Mouse (Mus musculus) fibroblast of lung, adult 2 months (primary cell): Measurements from ENCODE around the gene Sgce.
"Not testable (repeated sequence)": the region's sequence is repeated elsewhere in the genome, so short reads cannot be mapped to it uniquely, and the experiment has no call there.

ENCODE experiments used
- DNase-seq: peaks from one replicate; pipeline ENCODE4 v3.0.0-alpha.2; 2011; ENCODE audit warnings: low read depth

The Sgce gene

GRCm38 (mm10) chr6:4722739-4723138 is 24.3 kb downstream of the Sgce start:
- DNase-seq = no peak

DNA sequence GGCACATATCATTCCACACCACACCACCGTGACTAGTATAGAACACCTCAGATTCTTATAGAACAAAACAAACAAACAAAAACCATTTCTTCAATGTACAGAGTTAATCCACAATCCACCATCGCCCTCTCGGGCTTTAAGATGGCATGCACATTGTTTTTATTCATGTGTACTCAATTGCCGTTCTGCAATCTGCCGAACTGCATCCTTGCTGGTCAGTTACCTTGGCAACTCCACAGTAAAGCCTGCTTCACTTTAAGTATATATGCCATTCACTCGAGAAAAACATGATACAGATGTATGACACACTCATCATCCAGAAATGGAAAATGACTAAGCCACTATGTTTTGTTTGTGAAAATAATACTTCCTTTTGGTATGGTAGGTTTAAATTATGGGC is 24.9 kb downstream of the Sgce start:
- no peak for DNase-seq

DNA sequence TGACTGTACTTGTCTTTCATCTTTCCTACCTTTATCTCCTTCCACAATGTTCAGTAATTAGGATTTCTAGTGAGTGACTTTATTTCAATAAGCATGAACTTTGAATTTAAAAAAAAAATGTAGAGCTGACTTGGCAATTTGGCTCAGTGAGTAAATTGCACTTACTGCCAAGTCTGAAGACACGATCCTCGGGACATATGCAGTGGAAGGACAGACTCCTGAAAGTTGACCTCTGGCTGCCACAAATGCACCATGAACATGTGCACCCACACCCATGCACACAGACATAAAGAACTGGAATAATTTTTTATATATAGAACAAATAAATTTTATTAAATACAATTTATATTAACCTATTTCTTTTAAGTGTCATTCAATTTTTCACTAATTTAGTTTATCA is 29.7 kb downstream of the Sgce start:
- DNase-seq = no peak

DNA sequence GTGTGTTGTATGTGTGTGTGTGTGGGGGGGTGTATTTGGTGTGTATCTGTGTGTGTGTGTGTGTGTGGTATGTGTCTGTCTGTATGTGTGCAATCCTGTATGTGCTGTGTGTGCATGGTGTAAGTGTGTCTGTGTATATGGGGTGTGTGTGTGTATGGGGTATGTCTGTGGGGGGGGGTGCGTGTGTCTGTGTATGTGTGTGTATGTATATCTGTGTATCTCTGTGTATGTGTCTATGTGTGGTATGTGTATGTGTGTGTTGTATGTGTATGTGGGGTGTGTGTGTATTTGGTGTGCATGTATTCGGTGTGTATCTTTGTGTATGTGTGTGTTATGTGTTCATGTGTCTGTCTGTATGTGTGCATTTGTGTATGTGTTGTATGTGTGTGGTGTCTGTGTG is 30.8 kb downstream of the Sgce start:
- DNase-seq = no peak

GRCm38 (mm10) chr6:4708971-4709370 is 38.0 kb downstream of the Sgce start:
- peak; percentile 36 for DNase-seq

- DNase-seq = no peak
Observed at GRCm38 (mm10) chr6:4706415-4706814, 40.6 kb downstream of the Sgce start.

- no peak for DNase-seq
Observed at GRCm38 (mm10) chr6:4703908-4704307, 43.1 kb downstream of the Sgce start.

DNA sequence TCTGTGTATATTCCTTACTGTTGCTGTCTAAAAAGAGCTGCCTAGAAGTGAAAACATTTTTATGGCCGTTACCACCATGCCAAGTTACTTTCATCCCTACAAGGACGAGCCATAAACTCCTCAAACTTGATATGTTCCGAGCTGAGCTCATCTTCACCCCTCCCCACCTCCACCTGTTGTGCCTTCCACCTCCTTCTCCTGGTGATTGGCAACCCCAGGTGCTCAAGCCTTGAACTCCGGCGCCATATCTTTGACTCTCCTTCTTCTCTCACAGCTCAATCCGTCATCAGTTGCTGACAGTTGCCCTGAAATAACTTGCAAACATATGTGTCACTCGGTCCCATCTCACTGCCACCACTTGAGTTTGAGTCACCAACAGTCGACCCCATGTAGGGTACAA is 45.4 kb downstream of the Sgce start:
- no peak for DNase-seq

DNA sequence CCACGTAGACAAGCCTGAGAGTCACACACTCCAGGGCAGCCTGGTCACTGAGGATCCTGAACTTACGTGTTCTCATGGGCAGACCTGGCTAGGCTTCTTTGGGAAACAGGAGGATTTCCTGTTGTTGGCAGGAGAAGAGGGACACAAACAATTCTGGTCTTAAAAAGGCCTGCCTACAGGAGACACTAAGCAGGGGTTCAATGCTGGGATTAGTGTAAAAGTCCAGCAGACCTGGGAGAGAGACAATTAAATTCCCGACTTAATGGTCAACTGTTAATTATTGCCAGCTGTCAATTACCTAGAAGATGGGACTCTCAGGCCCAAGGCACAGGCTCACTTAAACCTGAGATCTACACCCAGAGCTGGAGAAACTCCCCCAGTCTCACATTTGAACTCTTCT is 51.2 kb downstream of the Sgce start:
- no peak for DNase-seq

- peak; percentile 25 for DNase-seq
Observed at GRCm38 (mm10) chr6:4694672-4695231, 52.3 kb downstream of the Sgce start.

GRCm38 (mm10) chr6:4693544-4693943 is 53.5 kb downstream of the Sgce start:
- no peak for DNase-seq

DNA sequence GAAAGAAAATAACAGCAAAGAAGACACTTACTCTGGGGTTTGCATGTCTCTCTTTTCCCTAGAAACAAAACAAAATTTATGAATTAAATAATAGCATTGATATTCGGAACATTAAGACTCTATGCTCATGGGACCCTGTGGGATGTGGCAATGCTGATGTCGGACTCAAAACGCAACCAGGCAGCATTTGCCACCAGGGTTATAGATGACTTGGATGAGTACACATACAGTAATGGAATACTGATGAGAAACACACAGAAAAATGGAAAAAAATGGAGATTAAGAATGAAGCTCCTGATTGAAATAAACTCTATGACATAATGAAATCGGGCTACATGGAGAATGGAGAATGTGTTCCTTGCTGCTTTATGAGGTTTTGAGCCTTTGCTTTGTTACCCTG is 56.6 kb downstream of the Sgce start:
- no peak for DNase-seq

- no peak for DNase-seq
Observed at GRCm38 (mm10) chr6:4684706-4685340, 62.2 kb downstream of the Sgce start.

- DNase-seq = no peak
Observed at GRCm38 (mm10) chr6:4680576-4680975, 66.4 kb downstream of the Sgce start.

- no peak for DNase-seq
Observed at GRCm38 (mm10) chr6:4679981-4680380, 67.0 kb downstream of the Sgce start.

DNA sequence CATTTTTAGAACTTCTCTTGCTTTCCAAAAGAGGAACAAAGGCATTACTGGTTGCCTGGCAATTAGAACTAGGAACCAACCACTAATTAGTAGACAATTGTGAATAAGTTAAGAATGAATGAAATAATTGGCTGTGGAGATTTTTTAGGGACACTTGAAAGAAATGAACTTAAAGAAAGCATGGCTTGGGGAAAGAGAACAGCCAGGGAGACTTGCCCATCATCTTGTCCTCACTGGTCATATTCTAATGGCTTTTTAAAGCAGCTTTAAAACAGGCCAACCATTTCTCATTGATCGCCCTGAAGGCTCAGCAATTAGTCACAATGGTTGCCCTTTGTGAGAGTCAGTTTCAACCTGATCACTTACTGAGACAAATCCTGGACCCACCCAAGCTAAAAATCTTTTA is 69.6 kb downstream of the Sgce start:
- no peak for DNase-seq

- no peak for DNase-seq
Observed at GRCm38 (mm10) chr6:4665154-4665553, 81.9 kb downstream of the Sgce start.

GRCm38 (mm10) chr6:4664313-4664712 is 82.7 kb downstream of the Sgce start:
- no peak for DNase-seq

DNA sequence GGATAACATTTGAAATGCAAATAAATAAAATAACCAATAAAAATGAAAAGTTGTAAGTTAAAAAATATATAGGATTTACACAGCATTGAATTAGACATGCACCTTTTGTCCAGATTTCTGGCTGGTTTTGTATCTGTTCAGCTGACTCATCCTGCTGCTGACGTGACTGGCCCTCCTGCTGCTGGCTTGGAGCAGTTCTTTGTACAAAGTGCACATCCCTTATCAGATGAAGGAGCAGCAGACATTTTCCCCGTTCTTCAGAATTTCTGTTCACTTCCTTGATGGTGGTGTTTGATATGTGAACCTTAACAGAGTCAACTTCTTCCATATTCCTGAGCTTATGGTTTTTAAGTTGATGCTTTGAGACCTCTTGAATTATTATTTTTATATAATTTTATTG is 83.5 kb downstream of the Sgce start:
- no peak for DNase-seq

DNA sequence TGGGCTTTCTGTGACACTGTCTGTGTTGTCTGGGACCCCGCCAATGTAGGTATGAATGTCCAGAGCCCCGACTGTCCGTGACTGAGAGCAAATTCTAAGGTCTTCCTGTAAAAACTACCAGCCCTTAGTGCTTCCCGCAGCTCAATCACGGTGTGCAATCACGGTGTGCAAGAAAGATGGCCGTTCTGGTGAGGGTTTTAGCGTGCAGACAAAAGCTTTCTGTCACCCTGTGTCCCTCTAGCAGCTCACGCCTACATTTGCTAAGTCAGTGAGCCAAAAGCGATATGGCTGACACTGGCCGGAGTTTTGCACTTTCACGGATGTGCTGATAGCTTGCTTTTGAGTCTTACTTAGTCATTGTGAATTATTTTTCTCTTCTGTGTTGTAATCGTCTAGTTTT is 88.1 kb downstream of the Sgce start:
- DNase-seq = no peak

DNA sequence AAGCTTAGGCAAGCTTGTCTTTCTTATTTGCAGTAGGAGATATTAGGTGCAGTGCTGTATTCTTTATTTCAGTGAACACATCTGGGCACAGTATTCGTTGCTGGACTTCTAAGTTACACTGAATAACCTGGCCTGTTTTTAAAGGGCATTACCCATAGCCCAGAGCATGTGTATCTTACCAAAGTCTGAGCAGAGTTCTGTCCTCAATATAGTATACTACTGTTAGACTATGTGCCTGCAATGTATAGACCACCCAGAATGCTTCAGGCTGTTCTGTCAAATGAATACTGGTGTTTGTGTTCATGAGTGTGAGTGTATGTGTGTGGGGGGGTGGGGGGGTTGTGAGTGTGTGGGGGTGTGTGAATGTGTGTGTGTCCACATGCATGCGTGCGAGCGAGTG is 91.1 kb downstream of the Sgce start:
- DNase-seq = no peak

DNA sequence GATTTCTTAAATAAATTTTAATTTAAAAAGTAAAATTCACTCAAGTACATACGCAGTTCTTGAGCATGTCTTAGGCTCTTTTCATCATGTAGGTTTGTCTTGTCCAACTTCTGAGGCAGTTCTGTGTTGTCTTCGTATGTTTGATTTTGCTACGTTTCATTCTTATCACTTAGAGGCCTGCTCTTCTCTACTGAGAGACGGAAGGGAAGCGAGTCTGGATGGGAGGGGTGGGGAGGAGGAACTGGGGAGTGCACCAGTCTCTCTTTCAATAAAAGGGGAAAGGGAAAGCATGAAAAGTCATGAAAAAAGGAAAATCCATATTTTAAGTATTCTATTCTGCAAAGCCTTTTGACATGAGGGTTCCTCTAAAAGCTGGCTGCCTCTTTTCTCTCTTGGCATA is 91.5 kb downstream of the Sgce start:
- DNase-seq = no peak

GRCm38 (mm10) chr6:4653741-4654140 is 93.3 kb downstream of the Sgce start:
- not testable (repeated sequence) for DNase-seq

- DNase-seq = no peak
Observed at GRCm38 (mm10) chr6:4652596-4653134, 94.3 kb downstream of the Sgce start.
